Mouse (Mus musculus) monocyte, adult 2 months (primary cell): Measurements from ENCODE around the gene Pah.

Experiments used
- DNase-seq, 2 experiments: peaks; one replicate each; pipeline ENCODE4 v3.0.0; 2022; ENCODE audit warnings: low spot score in 2 of 2, low read depth in 1 of 2

Pah gene

GRCm38 (mm10) chr10:87502283-87502682, 19.3 kb upstream of the Pah start:
- no peak for DNase-seq

GRCm38 (mm10) chr10:87503946-87504345, 17.6 kb upstream of the Pah start:
- DNase-seq: no peak

GRCm38 (mm10) chr10:87508581-87508980, 13.0 kb upstream of the Pah start:
- DNase-seq: no peak

- no peak for DNase-seq
Observed at GRCm38 (mm10) chr10:87513052-87513451, 8.5 kb upstream of the Pah start.

GRCm38 (mm10) chr10:87518585-87518984, 3.0 kb upstream of the Pah start:
- DNase-seq: no peak

GRCm38 (mm10) chr10:87520401-87521116, 1.0 kb upstream of the Pah start:
- DNase-seq: no peak

GRCm38 (mm10) chr10:87534172-87534571, 12.6 kb downstream of the Pah start:
- no peak for DNase-seq

GRCm38 (mm10) chr10:87545759-87546158, 24.2 kb downstream of the Pah start:
- DNase-seq: no peak

- no peak for DNase-seq
Observed at GRCm38 (mm10) chr10:87546299-87547234, 25.0 kb downstream of the Pah start.

- DNase-seq: peak in 1 of 2 experiments; percentile 4
Observed at GRCm38 (mm10) chr10:87552726-87553125, 31.1 kb downstream of the Pah start.

- DNase-seq: no peak
Observed at GRCm38 (mm10) chr10:87556441-87556840, 34.8 kb downstream of the Pah start.

- DNase-seq: no peak
Observed at GRCm38 (mm10) chr10:87563818-87564217, 42.2 kb downstream of the Pah start.

- no peak for DNase-seq
Observed at GRCm38 (mm10) chr10:87565712-87566111, 44.1 kb downstream of the Pah start.

- DNase-seq: no peak
Observed at GRCm38 (mm10) chr10:87572500-87572899, 50.9 kb downstream of the Pah start.

- no peak for DNase-seq
Observed at GRCm38 (mm10) chr10:87586696-87587095, 65.1 kb downstream of the Pah start.

GRCm38 (mm10) chr10:87593916-87594315, 72.3 kb downstream of the Pah start:
- no peak for DNase-seq

- DNase-seq: no peak
Observed at GRCm38 (mm10) chr10:87596361-87597074, 74.9 kb downstream of the Pah start.

GRCm38 (mm10) chr10:87597075-87597677, 75.6 kb downstream of the Pah start:
- DNase-seq: no peak

GRCm38 (mm10) chr10:87602151-87602550, 80.6 kb downstream of the Pah start:
- no peak for DNase-seq

GRCm38 (mm10) chr10:87625196-87625595, 103.6 kb downstream of the Pah start:
- DNase-seq: no peak
